Mouse (Mus musculus): ENCODE measurements around the gene Slc7a11. TPM values are rescaled to one million over a fixed set of nuclear protein-coding genes. Genes with fewer than 3 reads are reported as not detected.

Gene Slc7a11
- polyA plus RNA-seq, 1 experiment, result 7.2 TPM

GRCm38 (mm10) chr3:50307339-50308327, 135.8 kb downstream of the Slc7a11 start:
- H3ac ChIP-seq (ENCODE audit: control insufficient read depth, insufficient read length), result no peak overlapping the region
- H3K36me3 ChIP-seq (ENCODE audit: control insufficient read depth, insufficient read depth), result no peaks in the 10 kb centered on the region
- H3K4me3 ChIP-seq, result no peak overlapping the region
- no peaks in the 10 kb centered on the region for H3K27me3 ChIP-seq (ENCODE audit: control insufficient read depth, insufficient read depth, insufficient read length)
- H3K79me2 ChIP-seq (ENCODE audit: control insufficient read depth, insufficient read depth), result no peaks in the 10 kb centered on the region
- no peak for TF ChIP-seq USF1 (IDR thresholded peaks at IDR 0.05; ENCODE audit: low read depth)
- peak; percentile 82 for TF ChIP-seq TCF3 (IDR thresholded peaks at IDR 0.05; ENCODE audit: insufficient read length, low read depth)
- peak; percentile 84 to 97 (median 96) for TF ChIP-seq MYOD1 (IDR thresholded peaks at IDR 0.05; ENCODE audit: control insufficient read depth in 1 of 3, insufficient read length in 2 of 3, low read depth in 2 of 3)
- no peak for TF ChIP-seq SRF (IDR thresholded peaks at IDR 0.05; ENCODE audit: control insufficient read depth, insufficient read length, low read depth)
- TF ChIP-seq POLR2A (IDR thresholded peaks at IDR 0.05; ENCODE audit: insufficient read length, low read depth), result no peak
- TF ChIP-seq TCF12 (IDR thresholded peaks at IDR 0.05; ENCODE audit: insufficient read depth, poor library complexity, severe bottlenecking), result peak; percentile 90
- TF ChIP-seq POLR2AphosphoS2 (IDR thresholded peaks at IDR 0.05; ENCODE audit: insufficient read length, low read depth), result no peak
- TF ChIP-seq MYOG (IDR thresholded peaks at IDR 0.05; ENCODE audit: control insufficient read depth in 1 of 3, insufficient read depth in 1 of 3, insufficient read length in 2 of 3, low read depth in 2 of 3), result peak; percentile 36 to 95 (median 76)
- TF ChIP-seq E2F4 (IDR thresholded peaks at IDR 0.05; ENCODE audit: insufficient read depth), result no peak
- H3K4me2 ChIP-seq (ENCODE audit: low read depth), result peak overlapping the region; percentile 44

- no peak overlapping the region for H3K4me2 ChIP-seq (ENCODE audit: low read depth)
- no peak for TF ChIP-seq POLR2A (IDR thresholded peaks at IDR 0.05; ENCODE audit: insufficient read length, low read depth)
- TF ChIP-seq TCF12 (IDR thresholded peaks at IDR 0.05; ENCODE audit: insufficient read depth, poor library complexity, severe bottlenecking), result no peak
- TF ChIP-seq CEBPB (IDR thresholded peaks at IDR 0.05; ENCODE audit: insufficient read depth, poor library complexity, severe bottlenecking), result no peak
- no peak for TF ChIP-seq MYOG (IDR thresholded peaks at IDR 0.05; ENCODE audit: control insufficient read depth in 1 of 3, insufficient read depth in 1 of 3, insufficient read length in 2 of 3, low read depth in 2 of 3)
- TF ChIP-seq MAX (IDR thresholded peaks at IDR 0.05; ENCODE audit: low read depth), result no peak
- no peak for TF ChIP-seq REST (IDR thresholded peaks at IDR 0.05; ENCODE audit: insufficient read depth, insufficient read length)
- no peak for TF ChIP-seq TCF3 (IDR thresholded peaks at IDR 0.05; ENCODE audit: insufficient read length, low read depth)
- no peak for TF ChIP-seq MYOD1 (IDR thresholded peaks at IDR 0.05; ENCODE audit: control insufficient read depth in 1 of 3, insufficient read length in 2 of 3, low read depth in 2 of 3)
- TF ChIP-seq E2F4 (IDR thresholded peaks at IDR 0.05; ENCODE audit: insufficient read depth), result no peak
- H3K36me3 ChIP-seq (ENCODE audit: control insufficient read depth, insufficient read depth), result no peaks in the 10 kb centered on the region
- no peak overlapping the region for H3K4me3 ChIP-seq
- H3K27me3 ChIP-seq (ENCODE audit: control insufficient read depth, insufficient read depth, insufficient read length), result no peaks in the 10 kb centered on the region
- H3K79me2 ChIP-seq (ENCODE audit: control insufficient read depth, insufficient read depth), result no peaks in the 10 kb centered on the region
- no peak overlapping the region for H3ac ChIP-seq (ENCODE audit: control insufficient read depth, insufficient read length)
Observed at GRCm38 (mm10) chr3:50306334-50306733, 137.1 kb downstream of the Slc7a11 start.

GRCm38 (mm10) chr3:50304137-50304536, 139.3 kb downstream of the Slc7a11 start:
- TF ChIP-seq USF1 (IDR thresholded peaks at IDR 0.05; ENCODE audit: low read depth) (no peak), MYOD1 (IDR thresholded peaks at IDR 0.05; ENCODE audit: control insufficient read depth in 1 of 3, insufficient read length in 2 of 3, low read depth in 2 of 3) (no peak), POLR2A (IDR thresholded peaks at IDR 0.05; ENCODE audit: insufficient read length, low read depth) (no peak), E2F4 (IDR thresholded peaks at IDR 0.05; ENCODE audit: insufficient read depth) (no peak), MAX (IDR thresholded peaks at IDR 0.05; ENCODE audit: low read depth) (no peak), REST (IDR thresholded peaks at IDR 0.05; ENCODE audit: insufficient read depth, insufficient read length) (no peak), CEBPB (IDR thresholded peaks at IDR 0.05; ENCODE audit: insufficient read depth, poor library complexity, severe bottlenecking) (no peak), SRF (IDR thresholded peaks at IDR 0.05; ENCODE audit: control insufficient read depth, insufficient read length, low read depth) (no peak), MYOG (IDR thresholded peaks at IDR 0.05; ENCODE audit: control insufficient read depth in 1 of 3, insufficient read depth in 1 of 3, insufficient read length in 2 of 3, low read depth in 2 of 3) (no peak)
- Histone ChIP-seq H3K79me2 (ENCODE audit: control insufficient read depth, insufficient read depth) (no peaks in the 10 kb centered on the region), H3K4me2 (ENCODE audit: low read depth) (no peak overlapping the region), H3K4me3 (no peak overlapping the region), H3ac (ENCODE audit: control insufficient read depth, insufficient read length) (no peak overlapping the region), H3K36me3 (ENCODE audit: control insufficient read depth, insufficient read depth) (no peaks in the 10 kb centered on the region), H3K27me3 (ENCODE audit: control insufficient read depth, insufficient read depth, insufficient read length) (no peaks in the 10 kb centered on the region)

GRCm38 (mm10) chr3:50302648-50303047, 140.8 kb downstream of the Slc7a11 start:
- Histone ChIP-seq H3K4me2 (ENCODE audit: low read depth) (no peak overlapping the region), H3K27me3 (ENCODE audit: control insufficient read depth, insufficient read depth, insufficient read length) (no peaks in the 10 kb centered on the region), H3ac (ENCODE audit: control insufficient read depth, insufficient read length) (no peak overlapping the region), H3K4me3 (no peak overlapping the region), H3K36me3 (ENCODE audit: control insufficient read depth, insufficient read depth) (no peaks in the 10 kb centered on the region), H3K79me2 (ENCODE audit: control insufficient read depth, insufficient read depth) (no peaks in the 10 kb centered on the region)
- TF ChIP-seq TCF3 (IDR thresholded peaks at IDR 0.05; ENCODE audit: insufficient read length, low read depth) (no peak), MYOD1 (IDR thresholded peaks at IDR 0.05; ENCODE audit: control insufficient read depth in 1 of 3, insufficient read length in 2 of 3, low read depth in 2 of 3) (no peak), POLR2AphosphoS2 (IDR thresholded peaks at IDR 0.05; ENCODE audit: insufficient read length, low read depth) (no peak), SRF (IDR thresholded peaks at IDR 0.05; ENCODE audit: control insufficient read depth, insufficient read length, low read depth) (no peak), TCF12 (IDR thresholded peaks at IDR 0.05; ENCODE audit: insufficient read depth, poor library complexity, severe bottlenecking) (no peak), MYOG (IDR thresholded peaks at IDR 0.05; ENCODE audit: control insufficient read depth in 1 of 3, insufficient read depth in 1 of 3, insufficient read length in 2 of 3, low read depth in 2 of 3) (no peak), REST (IDR thresholded peaks at IDR 0.05; ENCODE audit: insufficient read depth, insufficient read length) (no peak), E2F4 (IDR thresholded peaks at IDR 0.05; ENCODE audit: insufficient read depth) (no peak), MAX (IDR thresholded peaks at IDR 0.05; ENCODE audit: low read depth) (no peak), POLR2A (IDR thresholded peaks at IDR 0.05; ENCODE audit: insufficient read length, low read depth) (no peak), CEBPB (IDR thresholded peaks at IDR 0.05; ENCODE audit: insufficient read depth, poor library complexity, severe bottlenecking) (no peak), USF1 (IDR thresholded peaks at IDR 0.05; ENCODE audit: low read depth) (no peak)
